Mouse (Mus musculus) left cerebral cortex, postnatal 36 days (tissue): Measurements from ENCODE around the gene Cyp4a14. TPM values are rescaled to one million over a fixed set of nuclear protein-coding genes. Genes with fewer than 3 reads are reported as not detected.
"Not testable (repeated sequence)": the region's sequence is repeated elsewhere in the genome, so short reads cannot be mapped to it uniquely, and the experiment has no call there.

Source experiments
- DNase-seq, 2 experiments: peaks; one replicate each; pipeline ENCODE4 v3.0.0; 2021 to 2022; ENCODE audit warnings: low spot score in 2 of 2, mixed read lengths in 1 of 2
- intact Hi-C: fragments of 180-260 bp; cut with DNase I; formaldehyde crosslinking; loops from one replicate; pipeline ENCODE4 v1.15.1; 2025
- total RNA-seq, 2 experiments: library from RNA; stranded (reverse); gene quantifications; 2 replicates each; pipeline ENCODE4 v1.2.3; 2021

The Cyp4a14 gene
- not detected for total RNA-seq

- intact Hi-C loops = no loop called here
- DNase-seq = no peak
These were observed at the start of gene Cyp4a14 for GRCm38 (mm10) chr4:115496001-115496400. Gene Cyp4a14, minus strand, starts transcription at chr4:115496142.

DNA sequence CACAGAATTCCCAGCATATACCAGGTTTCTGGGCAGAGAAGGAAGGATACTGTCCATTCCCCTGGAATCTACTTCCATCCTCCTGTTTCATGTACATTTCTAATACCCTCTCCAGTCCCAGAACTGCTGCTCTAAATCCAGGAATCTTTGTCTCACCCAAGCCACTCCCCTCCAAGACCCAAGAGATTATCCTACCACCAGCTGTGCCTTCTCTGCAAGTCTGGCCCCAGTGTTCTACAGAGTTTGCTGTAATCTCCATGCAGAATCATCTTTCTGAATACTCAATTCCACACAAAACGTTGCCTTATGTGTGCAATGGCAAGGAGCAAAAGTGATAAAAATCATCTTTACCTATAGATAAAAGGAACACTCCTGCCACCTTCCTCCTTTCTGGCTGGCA, 49.2 kb upstream of the Cyp4a14 start:
- intact Hi-C loops = no loop called here

GRCm38 (mm10) chr4:115521766-115522165, 25.8 kb upstream of the Cyp4a14 start:
- no peak for DNase-seq
- intact Hi-C loops = no loop called here

More for the DNA sequence above, 49.2 kb upstream of the Cyp4a14 start:
- DNase-seq = no peak

GRCm38 (mm10) chr4:115519444-115519843, 23.5 kb upstream of the Cyp4a14 start:
- no peak for DNase-seq
- intact Hi-C loops = no loop called here

GRCm38 (mm10) chr4:115518000-115518399, 22.1 kb upstream of the Cyp4a14 start, which contains the start of gene Cyp4a10:
Gene Cyp4a10, plus strand, starts transcription at chr4:115518264.
- DNase-seq, intact Hi-C loops: not testable (repeated sequence)

GRCm38 (mm10) chr4:115513964-115514363, 18.0 kb upstream of the Cyp4a14 start:
- DNase-seq, intact Hi-C loops: not testable (repeated sequence)

GRCm38 (mm10) chr4:115497466-115497865, 1.5 kb upstream of the Cyp4a14 start:
- intact Hi-C loops = no loop called here
- no peak for DNase-seq

DNA sequence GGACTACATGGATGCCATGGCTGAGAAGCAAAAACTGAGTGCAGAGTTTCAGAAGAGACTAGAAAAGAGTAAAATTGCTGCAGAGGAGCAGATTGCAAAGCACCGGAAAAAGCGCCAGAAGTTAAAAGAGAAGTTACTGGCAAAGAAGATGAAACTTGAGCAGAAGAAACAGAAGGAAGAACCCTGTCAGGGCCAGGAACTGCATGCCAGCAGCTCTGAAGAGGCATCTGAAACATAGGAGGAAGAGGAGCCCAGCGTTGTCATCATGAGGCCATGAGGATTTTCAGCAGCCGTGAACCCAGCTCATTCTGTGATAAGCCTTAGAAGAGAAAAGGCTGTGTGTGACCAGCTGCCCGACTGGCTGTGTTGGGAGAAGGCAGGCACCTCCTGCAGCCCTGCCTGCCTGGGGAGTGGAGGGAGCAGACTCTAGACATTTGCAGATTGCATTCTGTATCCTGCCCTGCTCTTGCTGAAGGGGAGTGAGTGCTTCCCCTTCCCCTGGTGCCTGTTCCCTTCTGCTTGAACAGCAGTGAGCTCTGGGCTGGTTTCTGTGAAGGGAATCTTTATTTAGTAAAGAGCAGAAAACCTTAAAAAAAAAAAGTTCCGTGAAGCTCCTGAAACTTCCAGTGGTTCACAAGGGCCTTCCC, 14.8 kb downstream of the Cyp4a14 start:
- DNase-seq = peak in 1 of 2 experiments; percentile 3

DNA sequence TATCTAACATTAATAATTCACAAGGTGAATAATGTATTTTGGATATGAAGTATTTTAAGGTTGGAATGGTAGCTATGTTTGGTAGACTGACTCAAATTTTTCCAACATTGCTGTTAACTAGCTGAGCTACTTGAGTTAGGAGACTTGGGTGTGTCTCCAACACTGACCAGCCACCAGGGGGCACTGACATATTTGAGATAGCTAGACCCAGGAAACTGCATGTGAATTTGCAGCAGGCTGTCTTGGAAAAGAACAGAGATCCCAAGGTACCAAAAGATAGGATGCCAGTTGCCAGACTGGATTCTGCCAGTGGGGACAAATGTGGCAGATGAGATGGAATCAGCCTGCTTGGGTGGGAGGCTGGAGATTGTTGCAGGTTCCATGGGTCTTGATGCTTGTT, 19.9 kb downstream of the Cyp4a14 start:
- DNase-seq = peak in 1 of 2 experiments; percentile 9
- intact Hi-C loops = loop anchor here (5.0 kb wide), 1 partner anchor 236 kb away; no protein-coding TSS in a partner anchor

More for the DNA sequence above, 14.8 kb downstream of the Cyp4a14 start:
- intact Hi-C loops = no loop called here

DNA sequence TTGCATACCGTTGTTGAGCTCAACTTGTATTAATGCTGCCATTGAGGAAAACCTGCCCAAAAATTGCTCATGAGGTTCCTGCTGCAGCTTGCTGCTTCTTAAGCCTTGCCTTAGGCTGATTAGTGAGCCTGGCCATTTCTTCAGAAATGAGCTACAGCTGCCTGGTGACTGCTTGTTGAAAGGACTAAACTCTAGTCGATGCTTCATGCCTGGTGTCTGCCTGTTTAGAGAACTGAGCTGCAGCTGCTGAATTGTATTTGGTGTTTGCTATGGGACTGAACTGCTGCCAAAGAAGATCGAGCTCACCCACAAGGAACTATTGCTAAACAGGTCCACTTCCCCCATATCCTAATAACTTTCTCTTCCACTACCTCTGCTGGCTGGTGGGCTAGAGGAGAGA, 22.4 kb downstream of the Cyp4a14 start:
- DNase-seq, intact Hi-C loops: not testable (repeated sequence)

DNA sequence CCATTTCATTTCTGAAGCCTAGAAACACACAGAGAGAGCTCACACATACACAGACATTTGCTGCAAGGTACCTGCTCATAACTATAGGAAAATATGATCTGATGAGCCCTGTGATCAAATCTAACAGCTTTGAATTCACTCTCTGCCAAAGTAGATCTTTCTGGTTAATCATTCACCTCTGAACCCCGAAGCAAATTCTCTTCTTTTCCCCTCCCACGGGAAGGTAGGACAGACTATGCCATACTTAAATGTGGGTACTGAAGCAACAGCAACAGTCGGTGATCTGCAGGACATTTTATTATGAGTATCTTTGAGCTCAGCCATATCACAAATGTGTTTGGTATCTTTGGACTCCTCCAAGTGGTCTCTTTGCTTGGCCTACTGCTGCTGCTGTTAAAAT, 43.6 kb downstream of the Cyp4a14 start, which contains the start of gene Cyp4a30b:
Gene Cyp4a30b (plus strand): TSS at position 301 of the 400 bp plus-strand sequence.
- intact Hi-C loops = no loop called here
- DNase-seq = no peak

DNA sequence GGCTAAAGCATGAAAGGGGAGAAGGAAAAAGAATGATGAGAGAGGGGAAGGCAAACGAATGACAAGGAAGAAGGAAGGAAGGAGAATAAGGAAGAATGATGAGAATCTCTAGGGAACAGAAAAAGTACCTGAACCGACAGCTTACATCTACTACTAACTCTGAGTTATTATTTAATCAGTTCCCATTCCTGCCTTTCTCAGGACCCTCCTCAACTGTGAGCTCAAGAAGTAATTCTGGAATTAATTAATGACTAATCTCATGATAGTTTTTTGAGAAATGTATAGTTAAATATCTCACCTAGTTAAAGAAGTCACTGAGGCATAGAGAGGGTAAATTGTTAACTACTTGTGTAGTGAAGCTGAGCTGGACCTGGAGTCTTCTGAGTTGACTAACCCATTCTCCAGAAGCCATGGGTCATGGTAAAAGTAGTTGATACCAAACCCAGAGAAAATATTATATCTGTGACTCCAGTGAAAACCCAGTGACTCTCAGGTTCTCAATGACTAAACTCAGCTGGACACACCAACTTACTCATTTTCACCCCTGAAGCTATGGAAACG, 45.3 kb downstream of the Cyp4a14 start:
- intact Hi-C loops = no loop called here
- DNase-seq = no peak

Other genes with a start within 250 kb of the Cyp4a14 start
- gene Cyp4a12a, start 197.1 kb downstream of the Cyp4a14 start, total RNA-seq = not detected
- gene Cyp4a12b, start 84.5 kb downstream of the Cyp4a14 start, total RNA-seq = not detected
- gene Cyp4a30b, start 43.5 kb downstream of the Cyp4a14 start, total RNA-seq = not detected
- gene Cyp4a10, start 22.1 kb upstream of the Cyp4a14 start, total RNA-seq = not detected
- not detected for gene Cyp4a31, start 67.5 kb upstream of the Cyp4a14 start, total RNA-seq
- gene Cyp4a32, start 104.8 kb upstream of the Cyp4a14 start, total RNA-seq = not detected
- gene Cyp4b1, start 151.6 kb upstream of the Cyp4a14 start, total RNA-seq = 1 to 10 TPM; 1.7 to 1.8 TPM
- gene Efcab14, start 241.6 kb upstream of the Cyp4a14 start, total RNA-seq = 10 to 100 TPM; 52.1 to 55.5 TPM